Mouse (Mus musculus) intestine, embryonic 16.5 days (tissue): ENCODE results near the gene Gm49373. TPM values are rescaled to one million over a fixed set of nuclear protein-coding genes. Genes with fewer than 3 reads are reported as not detected.

Source experiments
- ATAC-seq: fragments of 200-750 bp; cut with Nextera tagmentation; 2 replicates; pipeline ENCODE4 v1.8.0; 2017; ENCODE audit warnings: moderate TSS enrichment, moderate library complexity
- H3K27ac ChIP-seq: fragments of 300-500 bp; sonication (generic); 2 replicates; pipeline ENCODE4 v1.5.1; 2014; ENCODE audit warnings: mild to moderate bottlenecking, low read length
- H3K27me3 ChIP-seq: fragments of 300-500 bp; sonication (generic); replicated peaks from 2 replicates; pipeline ENCODE4 v1.6.1; 2014; ENCODE audit warnings: low read length, control low read depth, mixed read lengths; ENCODE audit not compliant: control insufficient read depth, insufficient read depth
- H3K36me3 ChIP-seq: fragments of 300-500 bp; sonication (generic); 2 replicates; pipeline ENCODE4 v1.6.1; 2014; ENCODE audit warnings: low read length, control low read depth; ENCODE audit not compliant: control insufficient read depth, insufficient read depth
- H3K4me1 ChIP-seq: fragments of 300-500 bp; sonication (generic); 2 replicates; pipeline ENCODE4 v1.6.1; 2014; ENCODE audit warnings: low read length, control low read depth, mixed read lengths; ENCODE audit not compliant: control insufficient read depth, insufficient read depth
- H3K4me2 ChIP-seq: fragments of 300-500 bp; sonication (generic); 2 replicates; pipeline ENCODE4 v1.6.1; 2014; ENCODE audit warnings: low read depth, low read length, control low read depth
- H3K4me3 ChIP-seq: fragments of 300-500 bp; sonication (generic); 2 replicates; pipeline ENCODE4 v1.5.1; 2014; ENCODE audit warnings: mild to moderate bottlenecking, low read length
- H3K9ac ChIP-seq: fragments of 300-500 bp; sonication (generic); 2 replicates; pipeline ENCODE4 v1.6.1; 2014; ENCODE audit warnings: low read depth, low read length
- H3K9me3 ChIP-seq: fragments of 300-500 bp; sonication (generic); 2 replicates; pipeline ENCODE4 v1.6.1; 2016; ENCODE audit warnings: low read length, control low read depth; ENCODE audit not compliant: control insufficient read depth
- WGBS: fragments of 180-500 bp; shearing (Covaris S2); extraction: QIAGEN DNeasy Blood & Tissue Kit; methylation state at CpG from one replicate; pipeline ENCODE4 v1.1.7; 2014; 5-methylcytosine and 5-hydroxymethylcytosine counted together
- polyA plus RNA-seq: library from polyadenylated mRNA; unstranded; fragments of >200 nt; fragmentation: Nextera tagmentation; extraction: Ambion mirVana; gene quantifications from 2 replicates; pipeline ENCODE4 v1.2.1, GENCODE M21; 2015

The Gm49373 gene
- polyA plus RNA-seq, 1 experiment from 2014 or later = 0.44 TPM

- no peak overlapping the region for H3K27ac ChIP-seq
- H3K9me3 ChIP-seq = no peaks in the 10 kb centered on the region
- no peak overlapping the region for H3K4me3 ChIP-seq
- H3K4me1 ChIP-seq = no peaks in the 10 kb centered on the region
- 79% methylated on average over 1 of the region's 1 CpGs for WGBS
- no peak overlapping the region for H3K4me2 ChIP-seq
- H3K9ac ChIP-seq = no peak overlapping the region
- no peaks in the 10 kb centered on the region; the same call in none of the 2 replicates for H3K27me3 ChIP-seq
- no peak for ATAC-seq
- H3K36me3 ChIP-seq = no peaks in the 10 kb centered on the region
Observed at GRCm38 (mm10) chr9:21022726-21023125, 50.2 kb downstream of the Gm49373 start.

- no peak overlapping the region for H3K4me2 ChIP-seq
- no peaks in the 10 kb centered on the region for H3K9me3 ChIP-seq
- no peaks in the 10 kb centered on the region for H3K27me3 ChIP-seq
- ATAC-seq = no peak
- no peaks in the 10 kb centered on the region for H3K36me3 ChIP-seq
- no peak overlapping the region for H3K9ac ChIP-seq
- H3K4me3 ChIP-seq = no peak overlapping the region
- no peak overlapping the region for H3K27ac ChIP-seq
- 53% methylated on average over 6 of the region's 6 CpGs for WGBS
- H3K4me1 ChIP-seq = no peaks in the 10 kb centered on the region
Observed at GRCm38 (mm10) chr9:21022288-21022687, 50.6 kb downstream of the Gm49373 start.

GRCm38 (mm10) chr9:21021363-21021762, 51.5 kb downstream of the Gm49373 start:
- Histone ChIP-seq H3K4me2 (no peak overlapping the region), H3K27ac (no peak overlapping the region), H3K4me1 (peaks cover 4% of the 10 kb centered on the region), H3K4me3 (no peak overlapping the region), H3K36me3 (no peaks in the 10 kb centered on the region), H3K9me3 (no peaks in the 10 kb centered on the region), H3K9ac (no peak overlapping the region), H3K27me3 (no peaks in the 10 kb centered on the region; the same call in 1 of the 2 replicates)
- no peak for ATAC-seq
- 84% methylated on average over 3 of the region's 3 CpGs for WGBS

- Histone ChIP-seq H3K27ac (no peak overlapping the region), H3K4me1 (peaks cover 21% of the 10 kb centered on the region), H3K36me3 (no peaks in the 10 kb centered on the region), H3K9me3 (no peaks in the 10 kb centered on the region), H3K4me3 (no peak overlapping the region), H3K4me2 (no peak overlapping the region), H3K27me3 (peaks cover 7% of the 10 kb centered on the region; the same call in 1 of the 2 replicates), H3K9ac (no peak overlapping the region)
- no peak for ATAC-seq
- WGBS = 75% methylated on average over 2 of the region's 2 CpGs
Observed at GRCm38 (mm10) chr9:21018600-21018999, 54.3 kb downstream of the Gm49373 start.

- Histone ChIP-seq H3K27me3 (peaks cover 7% of the 10 kb centered on the region; the same call in 1 of the 2 replicates), H3K4me3 (peak overlapping the region; percentile 53), H3K27ac (no peak overlapping the region), H3K9me3 (no peaks in the 10 kb centered on the region), H3K4me2 (peak overlapping the region; percentile 71; the same call in 1 of the 2 replicates), H3K36me3 (no peaks in the 10 kb centered on the region), H3K4me1 (peaks cover 24% of the 10 kb centered on the region), H3K9ac (no peak overlapping the region)
- no peak for ATAC-seq
- 35% methylated on average over 4 of the region's 4 CpGs for WGBS
Observed at GRCm38 (mm10) chr9:21017177-21017575, 55.7 kb downstream of the Gm49373 start.

- H3K36me3 ChIP-seq = no peaks in the 10 kb centered on the region
- peak overlapping the region; percentile 53 for H3K4me3 ChIP-seq
- peak overlapping the region; percentile 71 for H3K4me2 ChIP-seq
- WGBS = 8% methylated on average over 17 of the region's 17 CpGs
- peaks cover 24% of the 10 kb centered on the region for H3K4me1 ChIP-seq
- no peaks in the 10 kb centered on the region for H3K9me3 ChIP-seq
- peak overlapping the region; percentile 65; the same call in 1 of the 2 replicates for H3K9ac ChIP-seq
- peaks cover 7% of the 10 kb centered on the region; the same call in 1 of the 2 replicates for H3K27me3 ChIP-seq
- no peak overlapping the region; the same call in 1 of the 2 replicates for H3K27ac ChIP-seq
- ATAC-seq = no peak; the same call in 1 of the 2 replicates
Observed at GRCm38 (mm10) chr9:21016331-21017176, 56.3 kb downstream of the Gm49373 start.

- Histone ChIP-seq H3K9ac (peak within 1 kb of the TSS; percentile 65), H3K27me3 (peaks cover 7% of the 10 kb centered on the region; the same call in 1 of the 2 replicates)
- 1% methylated on average over 29 of the region's 30 CpGs for WGBS
Observed at GRCm38 (mm10) chr9:21015571-21016130, 57.2 kb downstream of the Gm49373 start, which contains the start of gene Icam1. Gene Icam1, plus strand, starts transcription at chr9:21015985.

GRCm38 (mm10) chr9:21014691-21015570, 58.0 kb downstream of the Gm49373 start:
- Histone ChIP-seq H3K36me3 (no peaks in the 10 kb centered on the region), H3K9me3 (no peaks in the 10 kb centered on the region), H3K4me3 (peak overlapping the region; percentile 53), H3K4me2 (peak overlapping the region; percentile 71), H3K27ac (peak overlapping the region; percentile 37; the same call in 1 of the 2 replicates), H3K9ac (peak overlapping the region; percentile 65), H3K27me3 (peaks cover 7% of the 10 kb centered on the region; the same call in 1 of the 2 replicates), H3K4me1 (peaks cover 24% of the 10 kb centered on the region)
- 6% methylated on average over 28 of the region's 29 CpGs for WGBS
- ATAC-seq = peak; percentile 56

More at GRCm38 (mm10) chr9:21015571-21016130, 57.2 kb downstream of the Gm49373 start, which contains the start of gene Icam1:
- H3K9me3 ChIP-seq = no peaks in the 10 kb centered on the region
- H3K4me1 ChIP-seq = peaks cover 24% of the 10 kb centered on the region
- peak within 1 kb of the TSS; percentile 71 for H3K4me2 ChIP-seq
- peak; percentile 86 for ATAC-seq
- peak within 1 kb of the TSS; percentile 37; the same call in 1 of the 2 replicates for H3K27ac ChIP-seq
- H3K4me3 ChIP-seq = peak within 1 kb of the TSS; percentile 53
- H3K36me3 ChIP-seq = no peaks in the 10 kb centered on the region
